Mouse (Mus musculus): ENCODE results near the gene Pgam2. TPM values are rescaled to one million over a fixed set of nuclear protein-coding genes. Genes with fewer than 3 reads are reported as not detected.

The Pgam2 gene
- 100 to 1,000 TPM; 743 to 848 TPM for total RNA-seq (2021)
- 1,153 and 1,176 TPM in 2 replicates for polyA plus RNA-seq (2012; rRNA removed)
- long read RNA-seq, transcript Pgam2-201 (3 exons, 840 nt), result major isoform, 620 of 733 reads
- long read RNA-seq, partial matches to known transcripts, result 109 of 733 reads
- long read RNA-seq, other reads (novel, unspliced or antisense), result 4 of 733 reads

DNA sequence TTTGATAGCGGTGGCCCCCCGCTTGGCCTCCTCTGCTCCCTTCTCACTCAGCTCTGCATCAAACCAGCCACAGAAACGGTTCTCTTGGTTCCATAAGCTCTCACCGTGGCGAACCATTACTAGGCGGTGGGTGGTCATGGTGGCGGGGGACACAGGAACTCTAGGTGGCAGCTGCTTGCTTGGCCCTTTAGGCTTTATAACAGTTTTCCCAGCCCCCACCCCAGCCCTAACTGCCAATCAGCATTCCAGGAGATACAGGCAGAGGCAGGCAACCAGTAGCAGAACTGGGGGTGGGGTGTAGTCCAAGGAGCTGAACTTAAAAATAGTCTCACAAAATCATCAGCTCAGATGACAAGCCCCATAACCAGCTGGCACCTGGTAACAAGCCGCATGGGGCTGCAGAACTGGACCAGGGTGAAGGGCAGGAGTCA lies at the start of gene Pgam2:
Gene Pgam2 (minus strand): TSS at position 183 of the 431 bp plus-strand sequence.
- Histone ChIP-seq H3K79me2 (replicated peaks; ENCODE audit: control insufficient read depth, insufficient read depth, low read length) (no peaks in the 10 kb centered on the region), H3K27ac (peak within 1 kb of the TSS; percentile 76), H3K36me3 (ENCODE audit: control insufficient read depth, insufficient read depth, low read length) (0 out of 2 replicates have a peak, but pooled peaks cover 3% of the 10 kb centered on the region), H3K27me3 (ENCODE audit: control insufficient read depth, insufficient read depth, low read length) (no peaks in the 10 kb centered on the region), H3K4me1 (ENCODE audit: control insufficient read depth, insufficient read depth, low read length) (peaks cover 17% of the 10 kb centered on the region), H3K4me3 (peak within 1 kb of the TSS; percentile 56), H3K9ac (ENCODE audit: low read depth, low read length) (peak within 1 kb of the TSS; percentile 62)
- WGBS, result 26% methylated on average over 8 of the region's 8 CpGs
- intact Hi-C loops (cut with DNase I), result no loop called here
- DNase-seq, result peak; percentile 66 to 77
- no peak for TF ChIP-seq CTCF (IDR thresholded peaks at IDR 0.05)
- peak; percentile 90 for TF ChIP-seq EP300 (IDR thresholded peaks at IDR 0.05; ENCODE audit: insufficient read depth, low read depth, low read length)
- TF ChIP-seq POLR2A (IDR thresholded peaks at IDR 0.05; ENCODE audit: insufficient read depth, low read depth, low read length), result peak; percentile 98

DNA sequence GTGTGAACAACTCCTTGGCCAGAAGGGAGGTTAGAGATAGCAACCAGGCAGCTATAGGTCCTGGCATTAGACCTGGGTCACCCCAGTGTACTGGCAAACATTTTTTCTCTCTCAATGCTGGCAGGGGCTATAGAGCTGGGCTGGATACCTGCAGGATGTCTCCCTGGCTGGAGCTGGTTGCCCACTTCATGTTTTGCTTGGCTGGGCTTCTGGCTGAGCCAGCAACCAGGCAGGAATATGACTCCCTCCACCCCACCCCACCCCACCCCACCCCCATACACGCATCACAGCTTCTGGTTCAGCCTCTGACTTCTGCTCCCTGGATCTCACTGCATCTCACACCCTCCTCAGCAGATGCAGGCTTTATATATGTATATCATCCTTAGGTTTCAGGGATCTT lies 48.8 kb upstream of the Pgam2 start:
- Histone ChIP-seq H3K9ac (ENCODE audit: low read depth, low read length) (no peak overlapping the region), H3K36me3 (ENCODE audit: control insufficient read depth, insufficient read depth, low read length) (no peaks in the 10 kb centered on the region), H3K27ac (no peak overlapping the region), H3K27me3 (ENCODE audit: control insufficient read depth, insufficient read depth, low read length) (no peaks in the 10 kb centered on the region), H3K4me3 (no peak overlapping the region), H3K4me1 (ENCODE audit: control insufficient read depth, insufficient read depth, low read length) (no peaks in the 10 kb centered on the region; the same call in 1 of the 2 replicates), H3K79me2 (replicated peaks; ENCODE audit: control insufficient read depth, insufficient read depth, low read length) (no peaks in the 10 kb centered on the region)
- WGBS, result 32% methylated on average over 1 of the region's 1 CpGs
- DNase-seq, result no peak
- no peak for TF ChIP-seq CTCF (IDR thresholded peaks at IDR 0.05)
- intact Hi-C loops (cut with DNase I), result no loop called here

DNA sequence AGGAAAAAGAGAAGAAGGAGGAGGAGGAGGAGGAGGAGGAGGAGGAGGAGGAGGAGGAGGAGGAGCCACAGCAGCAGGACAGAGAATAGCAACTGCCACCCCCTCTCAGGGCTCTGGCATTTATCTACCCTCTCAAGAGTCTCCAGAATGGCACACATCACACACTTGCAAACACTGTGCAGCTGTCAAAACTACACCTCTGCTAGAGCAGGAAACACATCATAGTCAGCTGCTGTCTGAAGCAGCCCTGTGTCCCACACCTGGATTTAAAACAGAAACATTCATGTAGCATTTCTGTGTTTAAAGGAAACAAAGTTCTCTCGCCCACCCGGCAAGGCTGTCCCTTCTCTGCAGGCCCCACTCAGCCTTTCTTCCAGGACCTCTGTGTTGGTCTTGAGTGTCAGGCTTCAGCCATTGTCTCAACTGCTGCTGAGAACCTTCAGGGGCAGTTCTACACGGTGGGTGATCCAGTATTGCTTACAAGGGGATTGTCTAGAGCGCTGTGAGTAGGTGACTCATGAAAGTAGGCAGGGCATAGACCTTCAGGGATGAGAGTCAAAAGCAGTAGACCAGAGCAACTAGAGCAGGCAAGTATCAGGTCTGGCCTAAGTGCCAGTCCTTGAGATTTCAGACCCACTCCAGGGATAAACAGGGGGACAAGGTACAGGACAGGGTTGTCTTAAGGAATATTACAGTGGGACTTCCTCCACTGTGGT lies 47.6 kb upstream of the Pgam2 start:
- TF ChIP-seq CTCF (IDR thresholded peaks at IDR 0.05), result no peak
- no peak for TF ChIP-seq POLR2A (IDR thresholded peaks at IDR 0.05; ENCODE audit: insufficient read depth, low read depth, low read length)
- TF ChIP-seq EP300 (IDR thresholded peaks at IDR 0.05; ENCODE audit: insufficient read depth, low read depth, low read length), result no peak
- no peaks in the 10 kb centered on the region for H3K27me3 ChIP-seq (ENCODE audit: control insufficient read depth, insufficient read depth, low read length)
- H3K4me3 ChIP-seq, result no peak overlapping the region
- no peaks in the 10 kb centered on the region for H3K36me3 ChIP-seq (ENCODE audit: control insufficient read depth, insufficient read depth, low read length)
- no peak overlapping the region for H3K9ac ChIP-seq (ENCODE audit: low read depth, low read length)
- peaks cover 5% of the 10 kb centered on the region for H3K4me1 ChIP-seq (ENCODE audit: control insufficient read depth, insufficient read depth, low read length)
- H3K27ac ChIP-seq, result no peak overlapping the region
- intact Hi-C loops (cut with DNase I), result no loop called here
- no peaks in the 10 kb centered on the region for H3K79me2 ChIP-seq (replicated peaks; ENCODE audit: control insufficient read depth, insufficient read depth, low read length)
- no peak for DNase-seq
- 60% methylated on average over 4 of the region's 4 CpGs for WGBS

DNA sequence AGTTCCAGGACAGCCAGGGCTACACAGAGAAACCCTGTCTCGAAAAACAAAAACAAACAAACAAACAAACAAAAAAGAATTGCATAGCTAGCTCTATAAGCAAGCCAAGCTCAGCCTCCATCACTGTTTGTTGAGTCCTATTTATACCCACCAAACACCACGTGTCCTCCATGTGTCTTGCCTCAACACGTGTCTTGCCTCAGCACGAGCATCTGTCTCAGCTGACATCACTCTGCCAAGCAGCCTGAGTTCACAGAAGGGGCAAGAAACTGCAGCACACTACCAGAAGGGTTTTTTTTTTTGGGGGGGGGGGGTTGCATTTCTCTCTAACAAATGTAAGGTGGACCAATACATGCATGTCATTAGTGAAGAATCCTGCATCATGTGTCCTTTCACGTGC lies 46.9 kb upstream of the Pgam2 start:
- TF ChIP-seq POLR2A (IDR thresholded peaks at IDR 0.05; ENCODE audit: insufficient read depth, low read depth, low read length), result no peak
- TF ChIP-seq EP300 (IDR thresholded peaks at IDR 0.05; ENCODE audit: insufficient read depth, low read depth, low read length), result 0 out of 2 replicates have a peak, but pooled peaks have one; percentile 18
- no peak overlapping the region for H3K4me3 ChIP-seq
- peaks cover 5% of the 10 kb centered on the region for H3K4me1 ChIP-seq (ENCODE audit: control insufficient read depth, insufficient read depth, low read length)
- WGBS, result 56% methylated on average over 5 of the region's 5 CpGs
- H3K9ac ChIP-seq (ENCODE audit: low read depth, low read length), result no peak overlapping the region
- DNase-seq, result no peak
- no peaks in the 10 kb centered on the region for H3K79me2 ChIP-seq (replicated peaks; ENCODE audit: control insufficient read depth, insufficient read depth, low read length)
- H3K27ac ChIP-seq, result no peak overlapping the region
- H3K27me3 ChIP-seq (ENCODE audit: control insufficient read depth, insufficient read depth, low read length), result no peaks in the 10 kb centered on the region
- H3K36me3 ChIP-seq (ENCODE audit: control insufficient read depth, insufficient read depth, low read length), result no peaks in the 10 kb centered on the region
- intact Hi-C loops (cut with DNase I), result no loop called here

DNA sequence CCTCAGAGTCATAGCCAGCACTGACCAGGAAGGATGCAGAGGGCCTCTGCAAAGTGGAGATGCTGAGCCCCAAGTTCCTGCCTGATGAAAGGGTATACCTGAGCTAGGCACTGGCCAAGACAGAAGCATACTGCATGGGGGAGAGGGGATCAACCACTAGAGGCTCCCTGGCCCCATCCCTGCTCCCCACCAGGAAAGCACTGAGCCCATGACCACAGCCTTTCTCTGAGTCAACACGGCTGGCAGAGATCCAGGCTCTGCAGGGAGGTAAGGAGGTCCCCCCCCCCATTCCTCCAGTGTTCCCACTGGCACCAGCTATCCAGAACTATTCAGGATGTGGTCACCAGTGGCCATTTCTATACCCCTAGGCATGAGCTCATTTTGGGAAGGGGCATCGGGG lies 45.8 kb upstream of the Pgam2 start:
- Histone ChIP-seq H3K4me3 (no peak overlapping the region), H3K9ac (ENCODE audit: low read depth, low read length) (no peak overlapping the region), H3K4me1 (ENCODE audit: control insufficient read depth, insufficient read depth, low read length) (peaks cover 5% of the 10 kb centered on the region), H3K79me2 (replicated peaks; ENCODE audit: control insufficient read depth, insufficient read depth, low read length) (no peaks in the 10 kb centered on the region), H3K27me3 (ENCODE audit: control insufficient read depth, insufficient read depth, low read length) (no peaks in the 10 kb centered on the region), H3K27ac (no peak overlapping the region; the same call in 1 of the 2 replicates), H3K36me3 (ENCODE audit: control insufficient read depth, insufficient read depth, low read length) (no peaks in the 10 kb centered on the region)
- 63% methylated on average over 2 of the region's 2 CpGs for WGBS
- no peak for DNase-seq
- no peak for TF ChIP-seq EP300 (IDR thresholded peaks at IDR 0.05; ENCODE audit: insufficient read depth, low read depth, low read length)
- no peak for TF ChIP-seq POLR2A (IDR thresholded peaks at IDR 0.05; ENCODE audit: insufficient read depth, low read depth, low read length)
- TF ChIP-seq CTCF (IDR thresholded peaks at IDR 0.05), result no peak
- intact Hi-C loops (cut with DNase I), result no loop called here

DNA sequence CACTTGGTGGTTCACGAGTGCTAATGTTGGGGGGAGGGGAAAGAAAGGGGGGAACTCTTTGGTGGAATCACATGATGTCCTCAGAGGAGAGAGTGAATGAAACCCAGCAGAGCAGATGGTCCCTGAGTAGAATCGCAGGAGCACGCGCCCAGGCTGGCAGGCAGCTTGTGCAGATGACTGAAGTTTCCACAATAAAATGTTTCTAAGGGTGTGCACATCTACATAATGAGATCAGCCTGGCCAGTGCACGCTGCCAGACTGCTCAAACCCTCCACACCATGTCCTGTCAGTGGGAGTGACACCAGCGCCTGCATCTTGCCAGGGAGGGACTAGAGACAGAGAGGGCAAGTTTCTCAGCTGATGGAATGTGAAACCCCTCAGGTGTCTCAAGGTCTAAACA lies 45.2 kb upstream of the Pgam2 start:
- peak; percentile 45 to 64 for DNase-seq
- Histone ChIP-seq H3K4me3 (no peak overlapping the region), H3K9ac (ENCODE audit: low read depth, low read length) (no peak overlapping the region), H3K27me3 (ENCODE audit: control insufficient read depth, insufficient read depth, low read length) (no peaks in the 10 kb centered on the region), H3K36me3 (ENCODE audit: control insufficient read depth, insufficient read depth, low read length) (no peaks in the 10 kb centered on the region), H3K27ac (peak overlapping the region; percentile 9; the same call in 1 of the 2 replicates), H3K4me1 (ENCODE audit: control insufficient read depth, insufficient read depth, low read length) (peaks cover 5% of the 10 kb centered on the region), H3K79me2 (replicated peaks; ENCODE audit: control insufficient read depth, insufficient read depth, low read length) (no peaks in the 10 kb centered on the region)
- 49% methylated on average over 6 of the region's 6 CpGs for WGBS
- intact Hi-C loops (cut with DNase I), result no loop called here
- TF ChIP-seq POLR2A (IDR thresholded peaks at IDR 0.05; ENCODE audit: insufficient read depth, low read depth, low read length) (no peak), EP300 (IDR thresholded peaks at IDR 0.05; ENCODE audit: insufficient read depth, low read depth, low read length) (0 out of 2 replicates have a peak, but pooled peaks have one; percentile 32)

All from heart, adult 2 months (tissue).